Mouse (Mus musculus) frontal cortex, postnatal 14 days (tissue): ENCODE results near the gene Gm10382.
A peak's percentile ranks its signal among the peaks of the same experiment; 100 is the strongest.
"Not testable (repeated sequence)": the region's sequence is repeated elsewhere in the genome, so short reads cannot be mapped to it uniquely, and the experiment has no call there.

Experiments used
- DNase-seq, 2 experiments: peaks; one replicate each; pipeline ENCODE4 v3.0.0; 2022; ENCODE audit warnings: low spot score in 2 of 2

The Gm10382 gene

GRCm38 (mm10) chr5:125370950-125371693, 18.0 kb upstream of the Gm10382 start:
- no peak for DNase-seq

GRCm38 (mm10) chr5:125372027-125372426, 17.1 kb upstream of the Gm10382 start:
- DNase-seq, result no peak

GRCm38 (mm10) chr5:125375871-125376270, 13.3 kb upstream of the Gm10382 start:
- DNase-seq, result no peak

GRCm38 (mm10) chr5:125377214-125377613, 11.9 kb upstream of the Gm10382 start:
- no peak for DNase-seq

- no peak for DNase-seq
Measured at GRCm38 (mm10) chr5:125378919-125379318, 10.2 kb upstream of the Gm10382 start.

- DNase-seq, result no peak
Measured at GRCm38 (mm10) chr5:125381954-125382672, 7.0 kb upstream of the Gm10382 start.

GRCm38 (mm10) chr5:125382673-125383558, 6.2 kb upstream of the Gm10382 start:
- DNase-seq, result peak in 1 of 2 experiments; percentile 60

GRCm38 (mm10) chr5:125383637-125384420, 5.3 kb upstream of the Gm10382 start:
- no peak for DNase-seq

GRCm38 (mm10) chr5:125384512-125385214, 4.5 kb upstream of the Gm10382 start:
- no peak for DNase-seq

GRCm38 (mm10) chr5:125385215-125385940, 3.7 kb upstream of the Gm10382 start:
- DNase-seq, result no peak

GRCm38 (mm10) chr5:125387295-125387694, 1.8 kb upstream of the Gm10382 start:
- not testable (repeated sequence) for DNase-seq

GRCm38 (mm10) chr5:125388358-125389092, 597 bp upstream of the Gm10382 start:
- no peak for DNase-seq

GRCm38 (mm10) chr5:125389579-125390441, 688 bp downstream of the Gm10382 start, which contains the start of gene Ubc:
Gene Ubc (minus strand): TSS chr5:125390202.
- peak; percentile 72 to 76 for DNase-seq

GRCm38 (mm10) chr5:125390906-125391477, 1.9 kb downstream of the Gm10382 start:
- DNase-seq, result no peak

- peak; percentile 73 to 79 for DNase-seq
Measured at GRCm38 (mm10) chr5:125391609-125392008, 2.5 kb downstream of the Gm10382 start.

GRCm38 (mm10) chr5:125392176-125392575, 3.1 kb downstream of the Gm10382 start:
- not testable (repeated sequence) for DNase-seq

- DNase-seq, result no peak
Measured at GRCm38 (mm10) chr5:125392618-125392976, 3.5 kb downstream of the Gm10382 start.
